Mouse (Mus musculus): ENCODE data around the gene Hivep3. TPM values are rescaled to one million over a fixed set of nuclear protein-coding genes. Genes with fewer than 3 reads are reported as not detected.

Hivep3 gene
- polyA plus RNA-seq, 1 experiment from 2014 or later: 8.9 TPM

- no peak overlapping the region for H3K27ac ChIP-seq
- no peaks in the 10 kb centered on the region for H3K4me1 ChIP-seq
- H3K27me3 ChIP-seq: 0 out of 2 replicates have a peak, but pooled peaks cover 3% of the 10 kb centered on the region
- no peak overlapping the region for H3K4me3 ChIP-seq (replicated peaks)
- WGBS: 62% methylated on average over 16 of the region's 16 CpGs
- no peak overlapping the region for H3K4me2 ChIP-seq
- no peaks in the 10 kb centered on the region for H3K9me3 ChIP-seq (replicated peaks)
- no peak for ATAC-seq (replicated peaks; ENCODE audit: low FRiP score)
- no peak overlapping the region for H3K9ac ChIP-seq
- H3K36me3 ChIP-seq: no peaks in the 10 kb centered on the region
Measured at GRCm38 (mm10) chr4:119901556-119902491, 168.2 kb downstream of the Hivep3 start.

- 0 out of 2 replicates have a peak, but pooled peaks cover 3% of the 10 kb centered on the region for H3K27me3 ChIP-seq
- H3K4me1 ChIP-seq: no peaks in the 10 kb centered on the region
- no peak overlapping the region for H3K9ac ChIP-seq
- no peaks in the 10 kb centered on the region for H3K9me3 ChIP-seq (replicated peaks)
- H3K27ac ChIP-seq: no peak overlapping the region
- ATAC-seq (replicated peaks; ENCODE audit: low FRiP score): no peak
- H3K4me2 ChIP-seq: no peak overlapping the region
- H3K4me3 ChIP-seq (replicated peaks): no peak overlapping the region
- H3K36me3 ChIP-seq: no peaks in the 10 kb centered on the region
Measured at GRCm38 (mm10) chr4:119903328-119903727, 169.7 kb downstream of the Hivep3 start.

GRCm38 (mm10) chr4:119903806-119904205 is 170.2 kb downstream of the Hivep3 start:
- H3K4me3 ChIP-seq (replicated peaks): no peak overlapping the region
- 47% methylated on average over 1 of the region's 1 CpGs for WGBS
- H3K36me3 ChIP-seq: no peaks in the 10 kb centered on the region
- H3K9ac ChIP-seq: no peak overlapping the region
- no peak overlapping the region for H3K4me2 ChIP-seq
- 0 out of 2 replicates have a peak, but pooled peaks cover 3% of the 10 kb centered on the region for H3K27me3 ChIP-seq
- no peak for ATAC-seq (replicated peaks; ENCODE audit: low FRiP score)
- no peaks in the 10 kb centered on the region for H3K4me1 ChIP-seq
- H3K9me3 ChIP-seq (replicated peaks): no peaks in the 10 kb centered on the region
- H3K27ac ChIP-seq: no peak overlapping the region

- ATAC-seq (replicated peaks; ENCODE audit: low FRiP score): no peak
- H3K4me2 ChIP-seq: no peak overlapping the region
- H3K36me3 ChIP-seq: no peaks in the 10 kb centered on the region
- H3K4me3 ChIP-seq (replicated peaks): no peak overlapping the region
- no peak overlapping the region for H3K9ac ChIP-seq
- WGBS: 79% methylated on average over 4 of the region's 4 CpGs
- H3K9me3 ChIP-seq (replicated peaks): no peaks in the 10 kb centered on the region
- H3K27ac ChIP-seq: no peak overlapping the region
- H3K4me1 ChIP-seq: no peaks in the 10 kb centered on the region
- H3K27me3 ChIP-seq: 0 out of 2 replicates have a peak, but pooled peaks cover 3% of the 10 kb centered on the region
Measured at GRCm38 (mm10) chr4:119904296-119904695, 170.7 kb downstream of the Hivep3 start.

- 87% methylated on average over 4 of the region's 4 CpGs for WGBS
- H3K27me3 ChIP-seq: 0 out of 2 replicates have a peak, but pooled peaks cover under 1% of the 10 kb centered on the region
- no peaks in the 10 kb centered on the region for H3K9me3 ChIP-seq (replicated peaks)
- no peaks in the 10 kb centered on the region for H3K36me3 ChIP-seq
- no peak overlapping the region for H3K4me2 ChIP-seq
- no peak for ATAC-seq (replicated peaks; ENCODE audit: low FRiP score)
- no peak overlapping the region for H3K27ac ChIP-seq
- no peak overlapping the region for H3K9ac ChIP-seq
- no peak overlapping the region for H3K4me3 ChIP-seq (replicated peaks)
- no peaks in the 10 kb centered on the region for H3K4me1 ChIP-seq
Measured at GRCm38 (mm10) chr4:119907106-119907505, 173.5 kb downstream of the Hivep3 start.

GRCm38 (mm10) chr4:119911071-119911904 is 177.7 kb downstream of the Hivep3 start:
- Histone ChIP-seq H3K36me3 (no peaks in the 10 kb centered on the region), H3K4me1 (no peaks in the 10 kb centered on the region), H3K9me3 (replicated peaks) (no peaks in the 10 kb centered on the region), H3K9ac (no peak overlapping the region), H3K4me3 (replicated peaks) (no peak overlapping the region), H3K27me3 (no peaks in the 10 kb centered on the region), H3K27ac (no peak overlapping the region), H3K4me2 (no peak overlapping the region)
- WGBS: 70% methylated on average over 13 of the region's 13 CpGs
- ATAC-seq (replicated peaks; ENCODE audit: low FRiP score): no peak

GRCm38 (mm10) chr4:119912216-119912615 is 178.6 kb downstream of the Hivep3 start:
- no peak overlapping the region for H3K27ac ChIP-seq
- H3K4me3 ChIP-seq (replicated peaks): no peak overlapping the region
- no peak overlapping the region for H3K4me2 ChIP-seq
- no peaks in the 10 kb centered on the region for H3K36me3 ChIP-seq
- no peaks in the 10 kb centered on the region for H3K9me3 ChIP-seq (replicated peaks)
- WGBS: 66% methylated on average over 2 of the region's 2 CpGs
- no peaks in the 10 kb centered on the region for H3K4me1 ChIP-seq
- H3K27me3 ChIP-seq: no peaks in the 10 kb centered on the region
- ATAC-seq (replicated peaks; ENCODE audit: low FRiP score): no peak
- H3K9ac ChIP-seq: no peak overlapping the region

GRCm38 (mm10) chr4:119914194-119914593 is 180.6 kb downstream of the Hivep3 start:
- ATAC-seq (replicated peaks; ENCODE audit: low FRiP score): no peak

GRCm38 (mm10) chr4:119915069-119915468 is 181.5 kb downstream of the Hivep3 start:
- Histone ChIP-seq H3K9me3 (replicated peaks) (no peaks in the 10 kb centered on the region), H3K4me1 (no peaks in the 10 kb centered on the region), H3K27me3 (no peaks in the 10 kb centered on the region), H3K4me2 (no peak overlapping the region), H3K27ac (no peak overlapping the region), H3K4me3 (replicated peaks) (no peak overlapping the region), H3K36me3 (no peaks in the 10 kb centered on the region), H3K9ac (no peak overlapping the region)
- no peak for ATAC-seq (replicated peaks; ENCODE audit: low FRiP score)
- 60% methylated on average over 2 of the region's 2 CpGs for WGBS

More at GRCm38 (mm10) chr4:119914194-119914593, 180.6 kb downstream of the Hivep3 start:
- no peaks in the 10 kb centered on the region for H3K36me3 ChIP-seq
- H3K27ac ChIP-seq: no peak overlapping the region
- WGBS: 13% methylated on average over 4 of the region's 4 CpGs
- no peak overlapping the region for H3K4me3 ChIP-seq (replicated peaks)
- H3K9me3 ChIP-seq (replicated peaks): no peaks in the 10 kb centered on the region
- no peak overlapping the region for H3K9ac ChIP-seq
- H3K4me2 ChIP-seq: no peak overlapping the region
- H3K27me3 ChIP-seq: no peaks in the 10 kb centered on the region
- H3K4me1 ChIP-seq: no peaks in the 10 kb centered on the region

- H3K9ac ChIP-seq: no peak overlapping the region
- H3K4me2 ChIP-seq: no peak overlapping the region
- H3K36me3 ChIP-seq: no peaks in the 10 kb centered on the region
- 81% methylated on average over 7 of the region's 7 CpGs for WGBS
- H3K9me3 ChIP-seq (replicated peaks): no peaks in the 10 kb centered on the region
- H3K4me3 ChIP-seq (replicated peaks): no peak overlapping the region
- H3K27me3 ChIP-seq: no peaks in the 10 kb centered on the region
- no peak overlapping the region for H3K27ac ChIP-seq
- no peak for ATAC-seq (replicated peaks; ENCODE audit: low FRiP score)
- H3K4me1 ChIP-seq: no peaks in the 10 kb centered on the region
Measured at GRCm38 (mm10) chr4:119917502-119917901, 183.9 kb downstream of the Hivep3 start.

- Histone ChIP-seq H3K27ac (no peak overlapping the region), H3K4me1 (no peaks in the 10 kb centered on the region), H3K27me3 (no peaks in the 10 kb centered on the region), H3K9ac (no peak overlapping the region), H3K4me3 (replicated peaks) (no peak overlapping the region), H3K4me2 (no peak overlapping the region), H3K9me3 (replicated peaks) (0 out of 2 replicates have a peak, but pooled peaks cover 3% of the 10 kb centered on the region), H3K36me3 (no peaks in the 10 kb centered on the region)
- no peak for ATAC-seq (replicated peaks; ENCODE audit: low FRiP score)
- 72% methylated on average over 5 of the region's 5 CpGs for WGBS
Measured at GRCm38 (mm10) chr4:119919349-119919748, 185.8 kb downstream of the Hivep3 start.

Measured in kidney, embryonic 15.5 days (tissue).